Mouse (Mus musculus): ENCODE measurements around the gene Pdpk1. TPM values are rescaled to one million over a fixed set of nuclear protein-coding genes. Genes with fewer than 3 reads are reported as not detected.

The Pdpk1 gene
- polyA plus RNA-seq, 1 experiment from 2014 or later = 71.3 TPM

DNA sequence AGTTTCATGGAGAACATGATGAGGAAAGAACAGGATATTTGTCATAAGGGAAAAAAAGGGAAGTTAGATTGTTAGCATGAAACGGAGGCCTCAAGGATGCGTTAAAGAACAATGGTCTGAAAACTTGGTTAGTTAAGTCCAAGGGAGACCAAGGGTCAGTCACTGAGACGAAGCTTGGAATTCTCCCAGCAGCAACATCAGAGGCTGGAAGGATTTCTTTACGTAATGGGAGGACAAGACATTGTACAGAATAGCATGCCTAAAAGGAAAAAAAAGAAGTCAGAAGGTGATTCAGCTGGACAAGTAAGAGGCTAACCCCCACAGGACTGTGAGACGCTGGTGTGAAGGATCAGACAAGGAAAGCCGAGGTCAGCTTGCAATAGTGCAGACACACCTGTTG is 16.4 kb upstream of the Pdpk1 start:
- DNase-seq (ENCODE audit: low spot score) (no peak), ATAC-seq (ENCODE audit: low FRiP score) (no peak)
- Histone ChIP-seq H3K4me1 (replicated peaks; ENCODE audit: control insufficient read depth, insufficient read depth, low read length) (peaks cover 34% of the 10 kb centered on the region), H3K9me3 (ENCODE audit: control insufficient read depth, low read length) (no peaks in the 10 kb centered on the region), H3K4me3 (replicated peaks; ENCODE audit: low read length) (peak overlapping the region; percentile 8; the same call in 1 of the 2 replicates), H3K36me3 (replicated peaks; ENCODE audit: control insufficient read depth, insufficient read depth) (peaks cover 23% of the 10 kb centered on the region), H3K4me2 (replicated peaks) (peak overlapping the region; percentile 76), H3K27me3 (ENCODE audit: control insufficient read depth, insufficient read depth, low read length) (no peaks in the 10 kb centered on the region), H3K9ac (no peak overlapping the region), H3K27ac (no peak overlapping the region)
- 92% methylated on average over 6 of the region's 6 CpGs for WGBS

DNA sequence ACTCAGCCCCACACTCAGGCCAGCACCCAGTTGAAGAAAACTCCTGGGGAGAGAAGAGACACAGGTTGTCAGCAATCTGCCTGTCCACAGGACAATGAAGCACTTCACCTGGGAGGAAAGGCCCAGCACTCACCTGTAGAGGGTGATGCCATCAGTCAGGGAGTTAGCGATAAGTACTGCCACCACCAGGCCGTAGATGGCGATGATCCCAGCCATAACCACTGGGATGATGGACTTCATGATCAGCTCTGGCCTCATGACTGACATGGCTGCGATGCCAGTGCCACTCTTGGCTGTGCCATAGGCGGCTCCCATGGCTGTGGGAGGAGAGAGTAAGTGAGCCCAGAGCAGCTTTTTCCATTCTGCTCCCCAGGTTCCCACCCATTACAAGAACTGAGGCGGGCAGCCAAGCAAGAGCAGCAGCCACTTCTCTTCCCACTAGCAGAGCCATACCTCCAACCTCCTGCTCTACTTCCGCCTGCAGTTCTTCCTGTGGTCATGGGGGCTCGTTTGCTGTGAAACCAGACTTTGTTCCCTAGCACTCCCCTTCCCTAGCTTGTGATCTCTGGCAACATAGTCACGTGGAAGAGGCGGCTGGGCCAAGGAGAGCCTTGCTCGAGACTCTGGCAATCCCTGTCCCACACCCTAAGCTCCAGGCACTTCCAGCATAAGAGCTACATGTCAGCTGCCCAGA is 14.0 kb upstream of the Pdpk1 start:
- Histone ChIP-seq H3K4me1 (replicated peaks; ENCODE audit: control insufficient read depth, insufficient read depth, low read length) (peaks cover 26% of the 10 kb centered on the region), H3K27me3 (ENCODE audit: control insufficient read depth, insufficient read depth, low read length) (no peaks in the 10 kb centered on the region), H3K9me3 (ENCODE audit: control insufficient read depth, low read length) (no peaks in the 10 kb centered on the region), H3K27ac (no peak overlapping the region), H3K4me2 (replicated peaks) (no peak overlapping the region), H3K36me3 (replicated peaks; ENCODE audit: control insufficient read depth, insufficient read depth) (peaks cover 23% of the 10 kb centered on the region), H3K4me3 (replicated peaks; ENCODE audit: low read length) (no peak overlapping the region), H3K9ac (no peak overlapping the region)
- no peak for ATAC-seq (ENCODE audit: low FRiP score)
- DNase-seq (ENCODE audit: low spot score) = no peak
- WGBS = 86% methylated on average over 11 of the region's 11 CpGs

DNA sequence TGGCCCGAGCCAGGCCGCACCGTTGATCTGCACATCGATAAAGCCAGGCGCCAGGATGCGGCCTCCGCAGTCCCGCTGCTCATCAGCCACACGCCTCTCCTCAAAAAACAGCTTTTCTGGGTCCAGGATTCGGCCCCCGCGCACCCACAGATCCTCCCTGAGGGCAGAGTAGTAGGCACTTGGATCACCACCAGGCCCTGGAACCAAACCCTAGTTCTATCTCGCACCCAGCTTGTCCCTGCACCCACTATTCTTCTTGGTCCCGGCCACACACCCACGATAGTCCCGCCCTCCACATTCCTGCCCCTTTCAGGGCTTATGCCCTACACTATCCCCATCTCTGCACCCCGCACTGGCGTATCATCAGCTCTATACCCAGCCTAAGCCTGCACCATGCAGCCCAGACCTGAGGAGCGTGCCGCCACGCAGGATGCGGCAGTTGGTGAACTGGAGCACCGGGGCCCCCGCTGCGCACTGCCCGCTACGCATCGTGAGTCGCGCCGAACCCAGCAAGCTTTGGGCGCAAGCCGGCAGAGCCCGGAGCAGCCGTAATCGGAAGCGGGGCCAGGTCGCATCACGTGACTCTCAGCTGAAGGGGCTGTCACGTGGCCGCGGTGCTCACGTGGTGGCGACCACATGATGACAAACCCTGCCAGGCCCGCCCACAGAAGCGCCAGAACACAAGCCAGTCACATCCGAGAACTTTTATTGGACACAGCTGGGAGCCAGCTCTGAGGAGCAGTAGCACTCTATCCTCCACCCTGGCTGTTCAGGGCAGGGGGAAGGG is 12.6 kb upstream of the Pdpk1 start, which contains the start of gene Amdhd2:
TSS of gene Amdhd2 (minus strand) at position 591 of the 787 bp plus-strand sequence.
- Histone ChIP-seq H3K4me2 (replicated peaks) (peak within 1 kb of the TSS; percentile 99), H3K9me3 (ENCODE audit: control insufficient read depth, low read length) (no peaks in the 10 kb centered on the region), H3K27ac (peak within 1 kb of the TSS; percentile 84), H3K4me3 (replicated peaks; ENCODE audit: low read length) (peak within 1 kb of the TSS; percentile 79), H3K36me3 (replicated peaks; ENCODE audit: control insufficient read depth, insufficient read depth) (peaks cover 24% of the 10 kb centered on the region), H3K4me1 (replicated peaks; ENCODE audit: control insufficient read depth, insufficient read depth, low read length) (peaks cover 26% of the 10 kb centered on the region), H3K27me3 (ENCODE audit: control insufficient read depth, insufficient read depth, low read length) (no peaks in the 10 kb centered on the region), H3K9ac (peak within 1 kb of the TSS; percentile 86)
- 2% methylated on average over 47 of the region's 47 CpGs for WGBS
- ATAC-seq (ENCODE audit: low FRiP score) = peak; percentile 91
- peak; percentile 97 for DNase-seq (ENCODE audit: low spot score)

GRCm38 (mm10) chr17:24162584-24163175 is 12.0 kb upstream of the Pdpk1 start:
- no peaks in the 10 kb centered on the region for H3K9me3 ChIP-seq (ENCODE audit: control insufficient read depth, low read length)
- H3K4me1 ChIP-seq (replicated peaks; ENCODE audit: control insufficient read depth, insufficient read depth, low read length) = peaks cover 19% of the 10 kb centered on the region
- H3K4me3 ChIP-seq (replicated peaks; ENCODE audit: low read length) = peak overlapping the region; percentile 79
- 36% methylated on average over 17 of the region's 17 CpGs for whole genome bisulfite sequencing
- no peaks in the 10 kb centered on the region for H3K27me3 ChIP-seq (ENCODE audit: control insufficient read depth, insufficient read depth, low read length)
- H3K36me3 ChIP-seq (replicated peaks; ENCODE audit: control insufficient read depth, insufficient read depth) = peaks cover 29% of the 10 kb centered on the region
- peak overlapping the region; percentile 99 for H3K4me2 ChIP-seq (replicated peaks)
- no peak for ATAC-seq (ENCODE audit: low FRiP score)
- H3K9ac ChIP-seq = peak overlapping the region; percentile 86
- peak overlapping the region; percentile 84; the same call in 1 of the 2 replicates for H3K27ac ChIP-seq
- DNase-seq (ENCODE audit: low spot score) = no peak

GRCm38 (mm10) chr17:24161466-24161865 is 10.7 kb upstream of the Pdpk1 start:
- Histone ChIP-seq H3K4me2 (replicated peaks) (no peak overlapping the region), H3K36me3 (replicated peaks; ENCODE audit: control insufficient read depth, insufficient read depth) (peaks cover 22% of the 10 kb centered on the region), H3K9ac (no peak overlapping the region), H3K27me3 (ENCODE audit: control insufficient read depth, insufficient read depth, low read length) (no peaks in the 10 kb centered on the region), H3K4me3 (replicated peaks; ENCODE audit: low read length) (no peak overlapping the region), H3K27ac (no peak overlapping the region), H3K4me1 (replicated peaks; ENCODE audit: control insufficient read depth, insufficient read depth, low read length) (peaks cover 7% of the 10 kb centered on the region), H3K9me3 (ENCODE audit: control insufficient read depth, low read length) (no peaks in the 10 kb centered on the region)
- DNase-seq (ENCODE audit: low spot score) = no peak
- 82% methylated on average over 5 of the region's 5 CpGs for WGBS
- no peak for ATAC-seq (ENCODE audit: low FRiP score)

DNA sequence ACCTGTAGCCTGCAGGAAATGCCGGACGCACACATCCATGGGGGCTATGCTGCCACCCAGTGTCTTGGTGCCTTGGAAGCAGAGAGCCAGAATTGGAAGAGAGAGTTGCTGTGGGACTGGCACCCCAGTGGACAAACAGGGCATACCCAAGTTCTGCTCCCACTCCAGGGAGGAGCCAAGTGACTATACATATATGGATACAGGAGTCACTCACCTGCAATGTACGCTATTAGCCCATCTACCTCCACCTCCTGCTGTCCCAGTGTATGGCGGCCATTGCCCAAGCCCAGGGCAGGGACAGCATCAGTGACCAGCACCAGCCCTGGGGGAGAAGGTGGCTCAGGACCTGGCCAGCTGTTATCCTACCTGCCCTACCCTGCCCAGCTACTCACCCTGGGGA is 6.8 kb upstream of the Pdpk1 start:
- peaks cover 25% of the 10 kb centered on the region for H3K36me3 ChIP-seq (replicated peaks; ENCODE audit: control insufficient read depth, insufficient read depth)
- no peak for ATAC-seq (ENCODE audit: low FRiP score)
- peaks cover 2% of the 10 kb centered on the region for H3K4me1 ChIP-seq (replicated peaks; ENCODE audit: control insufficient read depth, insufficient read depth, low read length)
- H3K9me3 ChIP-seq (ENCODE audit: control insufficient read depth, low read length) = no peaks in the 10 kb centered on the region
- no peak for DNase-seq (ENCODE audit: low spot score)
- H3K27ac ChIP-seq = no peak overlapping the region
- H3K27me3 ChIP-seq (ENCODE audit: control insufficient read depth, insufficient read depth, low read length) = no peaks in the 10 kb centered on the region
- 92% methylated on average over 4 of the region's 4 CpGs for WGBS
- H3K4me3 ChIP-seq (replicated peaks; ENCODE audit: low read length) = no peak overlapping the region
- H3K4me2 ChIP-seq (replicated peaks) = no peak overlapping the region
- no peak overlapping the region for H3K9ac ChIP-seq

GRCm38 (mm10) chr17:24157121-24157520 is 6.4 kb upstream of the Pdpk1 start:
- no peak for ATAC-seq (ENCODE audit: low FRiP score)
- Histone ChIP-seq H3K4me3 (replicated peaks; ENCODE audit: low read length) (no peak overlapping the region), H3K9ac (no peak overlapping the region), H3K36me3 (replicated peaks; ENCODE audit: control insufficient read depth, insufficient read depth) (peaks cover 25% of the 10 kb centered on the region), H3K4me2 (replicated peaks) (no peak overlapping the region), H3K27me3 (ENCODE audit: control insufficient read depth, insufficient read depth, low read length) (no peaks in the 10 kb centered on the region), H3K9me3 (ENCODE audit: control insufficient read depth, low read length) (no peaks in the 10 kb centered on the region), H3K27ac (no peak overlapping the region), H3K4me1 (replicated peaks; ENCODE audit: control insufficient read depth, insufficient read depth, low read length) (peaks cover 3% of the 10 kb centered on the region; the same call in 1 of the 2 replicates)
- 93% methylated on average over 6 of the region's 6 CpGs for WGBS
- no peak for DNase-seq (ENCODE audit: low spot score)

- DNase-seq (ENCODE audit: low spot score) (no peak), ATAC-seq (ENCODE audit: low FRiP score) (no peak)
- H3K4me3 ChIP-seq (replicated peaks; ENCODE audit: low read length) = no peak overlapping the region
- H3K9ac ChIP-seq = no peak overlapping the region
- no peaks in the 10 kb centered on the region for H3K27me3 ChIP-seq (ENCODE audit: control insufficient read depth, insufficient read depth, low read length)
- no peak overlapping the region for H3K4me2 ChIP-seq (replicated peaks)
- H3K9me3 ChIP-seq (ENCODE audit: control insufficient read depth, low read length) = no peaks in the 10 kb centered on the region
- peaks cover 25% of the 10 kb centered on the region for H3K36me3 ChIP-seq (replicated peaks; ENCODE audit: control insufficient read depth, insufficient read depth)
- 87% methylated on average over 3 of the region's 3 CpGs for WGBS
- H3K27ac ChIP-seq = no peak overlapping the region
- peaks cover 7% of the 10 kb centered on the region; the same call in 1 of the 2 replicates for H3K4me1 ChIP-seq (replicated peaks; ENCODE audit: control insufficient read depth, insufficient read depth, low read length)
Measured at GRCm38 (mm10) chr17:24156394-24156793, 5.7 kb upstream of the Pdpk1 start.

GRCm38 (mm10) chr17:24155742-24156141 is 5.0 kb upstream of the Pdpk1 start:
- Histone ChIP-seq H3K4me3 (replicated peaks; ENCODE audit: low read length) (no peak overlapping the region), H3K9ac (no peak overlapping the region), H3K9me3 (ENCODE audit: control insufficient read depth, low read length) (no peaks in the 10 kb centered on the region), H3K4me1 (replicated peaks; ENCODE audit: control insufficient read depth, insufficient read depth, low read length) (peaks cover 7% of the 10 kb centered on the region; the same call in 1 of the 2 replicates), H3K27ac (no peak overlapping the region), H3K27me3 (ENCODE audit: control insufficient read depth, insufficient read depth, low read length) (no peaks in the 10 kb centered on the region), H3K4me2 (replicated peaks) (no peak overlapping the region), H3K36me3 (replicated peaks; ENCODE audit: control insufficient read depth, insufficient read depth) (peaks cover 25% of the 10 kb centered on the region)
- WGBS = 95% methylated on average over 9 of the region's 9 CpGs
- DNase-seq (ENCODE audit: low spot score) (no peak), ATAC-seq (ENCODE audit: low FRiP score) (no peak)

All from hindbrain, embryonic 14.5 days (tissue).